Mouse (Mus musculus) forebrain, embryonic 16.5 days (tissue): Measurements from ENCODE around the gene Ldhal6b. TPM values are rescaled to one million over a fixed set of nuclear protein-coding genes. Genes with fewer than 3 reads are reported as not detected.
"Not testable (repeated sequence)": the region's sequence is repeated elsewhere in the genome, so short reads cannot be mapped to it uniquely, and the experiment has no call there.

Experiments
- ATAC-seq: fragments of 200-750 bp; cut with Nextera tagmentation; 2 replicates; pipeline ENCODE4 v1.8.0; 2017; ENCODE audit warnings: mild to moderate bottlenecking, moderate library complexity
- H3K27ac ChIP-seq: fragments of 300-500 bp; sonication (generic); 2 replicates; pipeline ENCODE4 v1.5.1; 2014; ENCODE audit warnings: low read length, control low read depth
- H3K27me3 ChIP-seq: fragments of 300-500 bp; sonication (generic); replicated peaks from 2 replicates; pipeline ENCODE4 v1.6.1; 2014; ENCODE audit warnings: low read length; ENCODE audit not compliant: control insufficient read depth, insufficient read depth
- H3K36me3 ChIP-seq: fragments of 300-500 bp; sonication (generic); 2 replicates; pipeline ENCODE4 v1.6.1; 2014; ENCODE audit not compliant: control insufficient read depth, insufficient read depth
- H3K4me1 ChIP-seq: fragments of 300-500 bp; sonication (generic); replicated peaks from 2 replicates; pipeline ENCODE4 v1.6.1; 2014; ENCODE audit warnings: low read length; ENCODE audit not compliant: control insufficient read depth, insufficient read depth
- H3K4me2 ChIP-seq: fragments of 300-500 bp; sonication (generic); 2 replicates; pipeline ENCODE4 v1.6.1; 2014; ENCODE audit warnings: mild to moderate bottlenecking, low read length, control low read depth
- H3K4me3 ChIP-seq: fragments of 300-500 bp; sonication (generic); replicated peaks from 2 replicates; pipeline ENCODE4 v1.5.1; 2014; ENCODE audit warnings: mild to moderate bottlenecking, low read length, control low read depth
- H3K9ac ChIP-seq: fragments of 300-500 bp; sonication (generic); replicated peaks from 2 replicates; pipeline ENCODE4 v1.6.1; 2014; ENCODE audit warnings: low read depth, low read length, control low read depth
- H3K9me3 ChIP-seq: fragments of 300-500 bp; sonication (generic); 2 replicates; pipeline ENCODE4 v1.6.1; 2016; ENCODE audit warnings: low read length; ENCODE audit not compliant: control insufficient read depth
- WGBS: fragments of 180-500 bp; shearing (Covaris S2); extraction: QIAGEN DNeasy Blood & Tissue Kit; methylation state at CpG from one replicate; pipeline ENCODE4 v1.1.7; 2014; 5-methylcytosine and 5-hydroxymethylcytosine counted together
- polyA plus RNA-seq: library from polyadenylated mRNA; unstranded; fragments of >200 nt; fragmentation: Nextera tagmentation; extraction: Ambion mirVana; gene quantifications from 2 replicates; pipeline ENCODE4 v1.2.1, GENCODE M21; 2015

The Ldhal6b gene
- not detected in 2 replicates for polyA plus RNA-seq

GRCm38 (mm10) chr17:5418545-5418944, at the start of gene Ldhal6b:
Gene Ldhal6b, minus strand, starts transcription at chr17:5418767.
- 98% methylated on average over 11 of the region's 11 CpGs for WGBS

GRCm38 (mm10) chr17:5467177-5467576, 48.6 kb upstream of the Ldhal6b start:
- Histone ChIP-seq H3K9me3 (no peaks in the 10 kb centered on the region), H3K9ac (no peak overlapping the region), H3K27ac (no peak overlapping the region), H3K4me2 (no peak overlapping the region), H3K27me3 (no peaks in the 10 kb centered on the region), H3K4me3 (no peak overlapping the region), H3K36me3 (no peaks in the 10 kb centered on the region), H3K4me1 (no peaks in the 10 kb centered on the region)
- WGBS = 56% methylated on average over 4 of the region's 4 CpGs
- no peak for ATAC-seq

More at GRCm38 (mm10) chr17:5418545-5418944, at the start of gene Ldhal6b:
- H3K27ac ChIP-seq = no peak within 1 kb of the TSS
- no peak within 1 kb of the TSS for H3K9ac ChIP-seq
- H3K9me3 ChIP-seq = no peaks in the 10 kb centered on the region
- no peak for ATAC-seq
- no peak within 1 kb of the TSS for H3K4me3 ChIP-seq
- no peaks in the 10 kb centered on the region for H3K27me3 ChIP-seq
- no peaks in the 10 kb centered on the region for H3K4me1 ChIP-seq
- H3K36me3 ChIP-seq = no peaks in the 10 kb centered on the region
- H3K4me2 ChIP-seq = no peak within 1 kb of the TSS

DNA sequence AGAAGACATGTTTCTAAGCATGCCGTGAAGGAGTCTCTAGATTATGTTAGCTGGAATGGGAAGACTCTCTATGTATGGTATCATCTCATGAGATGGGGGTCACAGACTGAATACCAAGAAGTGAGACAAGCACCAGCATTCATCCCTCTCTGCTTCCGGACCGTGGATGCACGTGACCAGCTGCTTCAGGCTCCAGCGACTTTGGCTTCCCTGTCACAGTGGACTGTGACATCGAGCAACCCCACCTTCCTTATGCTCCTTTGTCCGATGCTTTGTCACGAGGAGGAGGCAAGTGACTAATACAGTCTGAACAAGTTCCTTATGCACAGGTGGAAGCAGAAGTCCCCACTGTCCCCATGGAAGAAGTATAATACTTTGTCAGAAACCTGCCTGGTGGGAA, 48.2 kb upstream of the Ldhal6b start:
- Histone ChIP-seq H3K36me3 (no peaks in the 10 kb centered on the region), H3K9me3 (no peaks in the 10 kb centered on the region), H3K27me3 (no peaks in the 10 kb centered on the region), H3K4me2 (no peak overlapping the region), H3K27ac (no peak overlapping the region), H3K4me3 (no peak overlapping the region), H3K9ac (no peak overlapping the region), H3K4me1 (no peaks in the 10 kb centered on the region)
- ATAC-seq = no peak
- WGBS = 84% methylated on average over 8 of the region's 8 CpGs

DNA sequence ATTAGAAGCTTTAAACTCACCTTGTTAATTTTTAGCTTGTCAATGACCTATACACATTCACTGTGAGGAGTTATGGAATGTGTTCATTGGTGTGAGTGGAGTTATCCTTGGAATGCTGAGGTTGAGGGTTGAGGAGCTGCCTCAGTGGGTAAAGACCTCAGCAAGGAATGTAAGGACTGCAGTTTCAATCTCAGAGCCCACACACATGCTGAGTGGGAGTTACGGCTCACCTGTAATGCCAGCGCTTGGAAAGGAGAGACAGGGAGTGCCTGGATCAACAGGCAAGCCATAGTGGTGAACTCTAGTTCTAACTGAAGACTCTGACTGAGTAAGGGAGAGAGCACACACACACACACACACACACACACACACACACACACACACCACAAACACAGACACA, 45.3 kb upstream of the Ldhal6b start:
- Histone ChIP-seq H3K9ac (no peak overlapping the region), H3K27me3 (no peaks in the 10 kb centered on the region), H3K4me1 (no peaks in the 10 kb centered on the region), H3K4me2 (no peak overlapping the region), H3K27ac (no peak overlapping the region), H3K36me3 (no peaks in the 10 kb centered on the region), H3K4me3 (no peak overlapping the region), H3K9me3 (no peaks in the 10 kb centered on the region)
- ATAC-seq = no peak
- 90% methylated on average over 2 of the region's 2 CpGs for WGBS

DNA sequence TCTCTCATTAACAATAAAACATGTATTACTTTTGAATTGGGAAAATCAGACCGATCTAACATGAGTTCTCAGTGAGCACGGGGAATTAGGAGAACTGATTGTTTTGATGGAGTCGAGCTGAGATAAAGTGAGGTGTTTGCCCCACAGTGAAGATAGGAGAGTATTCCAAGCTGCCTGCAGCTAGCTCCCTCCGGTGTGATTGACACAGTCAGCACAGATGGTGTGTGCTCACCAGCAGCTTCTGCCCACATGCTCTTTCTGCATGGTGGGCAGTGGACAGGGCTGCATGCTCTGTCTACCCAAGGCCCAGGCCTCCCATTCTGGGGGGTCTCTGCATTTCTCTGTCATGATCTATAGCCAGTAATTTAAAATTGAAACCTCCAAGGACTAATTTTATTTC, 35.1 kb upstream of the Ldhal6b start:
- no peak overlapping the region for H3K27ac ChIP-seq
- 73% methylated on average over 4 of the region's 4 CpGs for WGBS
- no peak overlapping the region for H3K4me3 ChIP-seq
- ATAC-seq = no peak
- H3K4me2 ChIP-seq = no peak overlapping the region
- no peaks in the 10 kb centered on the region for H3K27me3 ChIP-seq
- H3K9ac ChIP-seq = no peak overlapping the region
- H3K36me3 ChIP-seq = no peaks in the 10 kb centered on the region
- H3K9me3 ChIP-seq = no peaks in the 10 kb centered on the region
- no peaks in the 10 kb centered on the region for H3K4me1 ChIP-seq

DNA sequence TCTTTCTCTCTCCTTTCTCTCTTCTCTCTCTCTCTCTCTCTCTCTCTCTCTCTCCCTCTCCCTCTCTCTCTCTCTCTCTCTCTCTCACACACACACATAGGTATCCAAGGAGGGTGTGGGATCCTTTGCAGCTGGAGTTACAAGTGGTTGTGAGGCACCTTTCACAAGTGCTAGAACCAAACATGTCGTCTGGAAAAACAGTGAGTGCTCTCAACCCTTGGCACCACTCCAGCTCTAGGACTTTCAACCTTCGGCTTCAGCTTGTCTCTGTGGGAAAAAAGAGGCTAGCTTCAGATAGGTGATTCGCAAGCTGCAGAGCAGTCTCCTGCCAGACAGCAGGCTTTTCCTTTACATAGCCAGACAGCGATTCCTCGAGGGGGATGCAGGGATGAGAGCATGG, 25.2 kb upstream of the Ldhal6b start:
- no peaks in the 10 kb centered on the region for H3K36me3 ChIP-seq
- H3K9ac ChIP-seq = no peak overlapping the region
- no peak overlapping the region for H3K27ac ChIP-seq
- H3K4me2 ChIP-seq = no peak overlapping the region
- 48% methylated on average over 5 of the region's 5 CpGs for WGBS
- H3K27me3 ChIP-seq = no peaks in the 10 kb centered on the region
- peaks cover 12% of the 10 kb centered on the region for H3K4me1 ChIP-seq
- H3K4me3 ChIP-seq = no peak overlapping the region
- no peaks in the 10 kb centered on the region for H3K9me3 ChIP-seq
- no peak for ATAC-seq

DNA sequence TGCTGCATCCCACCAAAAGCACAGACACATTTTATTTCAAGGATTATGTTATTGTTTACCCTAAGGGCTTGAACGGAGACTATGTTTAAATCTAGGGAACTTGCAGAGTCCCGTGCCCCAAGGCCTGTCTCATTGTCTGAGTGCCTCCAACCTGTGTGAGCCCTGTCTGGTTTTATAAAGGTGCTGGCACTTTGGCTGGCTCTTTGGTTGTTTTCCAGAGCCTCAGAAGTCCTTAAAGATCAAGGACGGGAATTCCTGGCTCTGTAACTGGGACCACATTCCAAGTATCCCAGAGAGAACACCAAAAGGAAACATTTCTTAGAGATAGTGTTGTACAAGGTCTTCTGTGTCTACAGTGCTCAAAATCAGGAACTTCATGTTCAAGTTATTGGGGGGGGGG, 24.7 kb upstream of the Ldhal6b start:
- no peaks in the 10 kb centered on the region for H3K36me3 ChIP-seq
- H3K27me3 ChIP-seq = no peaks in the 10 kb centered on the region
- H3K27ac ChIP-seq = no peak overlapping the region
- 60% methylated on average over 3 of the region's 3 CpGs for WGBS
- no peak overlapping the region for H3K4me3 ChIP-seq
- H3K9ac ChIP-seq = no peak overlapping the region
- peaks cover 13% of the 10 kb centered on the region for H3K4me1 ChIP-seq
- no peaks in the 10 kb centered on the region for H3K9me3 ChIP-seq
- ATAC-seq = no peak
- no peak overlapping the region for H3K4me2 ChIP-seq

- not testable (repeated sequence) for H3K27me3 ChIP-seq, H3K4me2 ChIP-seq, H3K9me3 ChIP-seq, ATAC-seq, H3K27ac ChIP-seq, H3K9ac ChIP-seq, H3K36me3 ChIP-seq, H3K4me3 ChIP-seq
- H3K4me1 ChIP-seq = peaks cover 17% of the 10 kb centered on the region
- 72% methylated on average over 5 of the region's 5 CpGs for WGBS
Observed at GRCm38 (mm10) chr17:5442403-5442802, 23.8 kb upstream of the Ldhal6b start.

DNA sequence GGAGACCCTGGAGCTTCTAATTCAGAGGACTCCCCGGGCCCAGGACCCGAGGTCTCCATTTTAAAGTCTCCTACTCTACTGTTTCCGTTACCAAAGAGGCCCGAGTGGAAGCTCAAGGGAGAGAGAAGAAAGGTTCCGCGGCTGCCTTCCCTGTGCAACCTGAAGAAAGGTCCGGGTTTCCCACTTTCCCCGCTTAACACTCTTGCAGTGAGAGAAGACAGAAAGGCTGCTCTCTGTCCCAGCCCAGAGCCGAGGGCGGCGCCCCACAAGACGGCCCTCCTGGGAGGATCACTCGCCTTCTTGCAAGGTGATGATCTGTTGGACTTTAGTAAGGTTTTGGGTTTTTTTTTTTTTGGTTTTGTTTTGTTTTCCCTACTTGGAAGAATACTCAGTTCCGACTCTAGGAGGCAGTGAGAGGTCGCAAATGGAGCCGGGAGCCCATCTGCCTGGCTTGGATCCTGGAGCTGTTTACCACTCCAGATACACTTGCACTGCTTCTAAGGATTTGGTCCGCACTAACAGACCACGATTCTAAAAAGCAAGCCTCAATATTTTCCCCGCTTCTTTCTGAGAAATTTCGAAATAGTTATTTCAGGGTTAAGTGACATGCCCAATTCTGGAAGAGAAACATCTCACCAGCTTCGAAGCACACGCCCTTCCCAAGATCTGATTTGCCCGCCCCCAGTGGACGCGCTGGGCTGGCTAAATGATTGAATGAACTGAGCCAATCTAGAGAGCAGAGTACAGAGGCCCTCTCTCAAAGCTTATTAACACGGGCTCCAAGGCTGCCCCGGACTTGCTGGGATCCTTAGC, 21.8 kb upstream of the Ldhal6b start, which contains the start of gene Tmem242:
Gene Tmem242 (minus strand): TSS at position 101 of the 813 bp plus-strand sequence.
- no peaks in the 10 kb centered on the region for H3K27me3 ChIP-seq
- peak within 1 kb of the TSS; percentile 92 for H3K4me2 ChIP-seq
- H3K4me3 ChIP-seq = peak within 1 kb of the TSS; percentile 83
- H3K4me1 ChIP-seq = peaks cover 18% of the 10 kb centered on the region
- peak within 1 kb of the TSS; percentile 81 for H3K27ac ChIP-seq
- no peaks in the 10 kb centered on the region for H3K36me3 ChIP-seq
- peak within 1 kb of the TSS; percentile 86 for H3K9ac ChIP-seq
- ATAC-seq = peak; percentile 94
- no peaks in the 10 kb centered on the region for H3K9me3 ChIP-seq
- WGBS = under 1% methylated on average over 27 of the region's 27 CpGs
